Mouse (Mus musculus) neural tube, embryonic 11.5 days (tissue): ENCODE data around the gene Leap2. TPM values are rescaled to one million over a fixed set of nuclear protein-coding genes. Genes with fewer than 3 reads are reported as not detected.

Experiments
- ATAC-seq: fragments of 200-750 bp; cut with Nextera tagmentation; 2 replicates; pipeline ENCODE4 v1.8.0; 2017; ENCODE audit warnings: moderate number of reproducible peaks, mild to moderate bottlenecking, moderate TSS enrichment, moderate library complexity; ENCODE audit not compliant: insufficient read depth, low FRiP score, low TSS enrichment
- DNase-seq: peaks from one replicate; pipeline ENCODE4 v3.0.0-alpha.2; 2015; ENCODE audit warnings: low spot score
- H3K27ac ChIP-seq: fragments of 300-500 bp; sonication (generic); 2 replicates; pipeline ENCODE4 v1.5.1; 2014; ENCODE audit warnings: low read depth, mild to moderate bottlenecking, low read length
- H3K27me3 ChIP-seq: fragments of 300-500 bp; sonication (generic); 2 replicates; pipeline ENCODE4 v1.6.1; 2014; ENCODE audit warnings: mild to moderate bottlenecking, low read length, mixed read lengths; ENCODE audit not compliant: control insufficient read depth, insufficient read depth
- H3K36me3 ChIP-seq: fragments of 300-500 bp; sonication (generic); 2 replicates; pipeline ENCODE4 v1.6.1; 2014; ENCODE audit warnings: mild to moderate bottlenecking, low read length, moderate library complexity, mixed read lengths; ENCODE audit not compliant: control insufficient read depth, insufficient read depth
- H3K4me1 ChIP-seq: fragments of 300-500 bp; sonication (generic); 2 replicates; pipeline ENCODE4 v1.6.1; 2014; ENCODE audit warnings: low read length, mixed read lengths; ENCODE audit not compliant: control insufficient read depth, insufficient read depth
- H3K4me2 ChIP-seq: fragments of 300-500 bp; sonication (generic); 2 replicates; pipeline ENCODE4 v1.6.1; 2014; ENCODE audit warnings: low read depth, mild to moderate bottlenecking, moderate library complexity
- H3K4me3 ChIP-seq: fragments of 300-500 bp; sonication (generic); 2 replicates; pipeline ENCODE4 v1.5.1; 2014; ENCODE audit warnings: low read depth, low read length
- H3K9ac ChIP-seq: fragments of 300-500 bp; sonication (generic); 2 replicates; pipeline ENCODE4 v1.6.1; 2014; ENCODE audit warnings: mild to moderate bottlenecking, low read length
- H3K9me3 ChIP-seq: fragments of 300-500 bp; sonication (generic); 2 replicates; pipeline ENCODE4 v1.6.1; 2016; ENCODE audit warnings: low read length; ENCODE audit not compliant: control insufficient read depth
- WGBS: fragments of 180-500 bp; shearing (Covaris S2); extraction: QIAGEN DNeasy Blood & Tissue Kit; methylation state at CpG from one replicate; pipeline ENCODE4 v1.1.7; 2014; 5-methylcytosine and 5-hydroxymethylcytosine counted together
- polyA plus RNA-seq: library from polyadenylated mRNA; unstranded; fragments of >200 nt; fragmentation: Nextera tagmentation; extraction: Ambion mirVana; gene quantifications from 2 replicates; pipeline ENCODE4 v1.2.1, GENCODE M21; 2014

The Leap2 gene
- polyA plus RNA-seq, 1 experiment from 2014 or later = not detected

- no peak for DNase-seq
- WGBS = 86% methylated on average over 3 of the region's 3 CpGs
Observed at GRCm38 (mm10) chr11:53460192-53460591, 37.2 kb upstream of the Leap2 start.

GRCm38 (mm10) chr11:53458996-53459395, 36.0 kb upstream of the Leap2 start:
- Histone ChIP-seq H3K27ac (no peak overlapping the region), H3K9me3 (no peaks in the 10 kb centered on the region), H3K4me1 (no peaks in the 10 kb centered on the region), H3K4me3 (no peak overlapping the region), H3K9ac (no peak overlapping the region), H3K27me3 (peaks cover 45% of the 10 kb centered on the region), H3K36me3 (no peaks in the 10 kb centered on the region), H3K4me2 (no peak overlapping the region)
- WGBS = 71% methylated on average over 3 of the region's 3 CpGs
- ATAC-seq (no peak), DNase-seq (no peak)

More at GRCm38 (mm10) chr11:53460192-53460591, 37.2 kb upstream of the Leap2 start:
- no peak overlapping the region for H3K4me3 ChIP-seq
- no peaks in the 10 kb centered on the region for H3K36me3 ChIP-seq
- H3K9ac ChIP-seq = no peak overlapping the region
- no peak for ATAC-seq
- H3K4me2 ChIP-seq = no peak overlapping the region
- no peaks in the 10 kb centered on the region for H3K4me1 ChIP-seq
- peaks cover 55% of the 10 kb centered on the region for H3K27me3 ChIP-seq
- no peak overlapping the region for H3K27ac ChIP-seq
- no peaks in the 10 kb centered on the region; the same call in 1 of the 2 replicates for H3K9me3 ChIP-seq

DNA sequence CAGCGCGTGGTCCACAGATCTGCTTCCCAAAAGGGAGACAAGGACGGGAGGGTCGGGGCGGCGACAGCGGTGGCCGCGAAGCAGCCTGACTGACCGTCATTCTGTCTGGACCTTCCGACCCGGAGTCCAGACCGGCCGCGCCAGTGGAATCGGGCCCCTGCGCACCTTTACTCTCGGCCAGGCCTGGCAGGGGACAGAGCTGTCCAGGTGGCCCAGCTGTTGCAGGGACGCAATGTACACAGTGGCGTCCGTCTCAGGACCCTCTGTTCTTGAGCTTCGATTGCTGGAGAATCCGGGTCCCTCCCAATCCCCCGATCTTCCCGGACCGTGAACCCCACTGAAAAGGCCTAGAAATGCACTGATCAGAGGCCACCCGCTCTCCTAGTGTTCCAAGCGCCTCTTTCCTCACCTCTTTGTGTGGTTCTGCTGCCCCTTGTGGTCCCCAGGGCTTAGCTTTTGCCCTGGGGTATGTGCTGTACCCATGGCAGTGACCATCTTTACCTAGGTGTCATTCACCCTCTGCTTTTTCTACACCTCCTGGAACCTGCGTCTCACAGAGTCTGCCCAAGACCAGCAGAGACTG, 34.5 kb upstream of the Leap2 start:
- Histone ChIP-seq H3K9me3 (no peaks in the 10 kb centered on the region), H3K27ac (no peak overlapping the region), H3K4me2 (peak overlapping the region; percentile 61), H3K27me3 (peaks cover 30% of the 10 kb centered on the region), H3K4me3 (peak overlapping the region; percentile 41), H3K4me1 (no peaks in the 10 kb centered on the region), H3K9ac (peak overlapping the region; percentile 39; the same call in 1 of the 2 replicates), H3K36me3 (no peaks in the 10 kb centered on the region)
- DNase-seq = no peak
- ATAC-seq = no peak
- 6% methylated on average over 29 of the region's 29 CpGs for WGBS

DNA sequence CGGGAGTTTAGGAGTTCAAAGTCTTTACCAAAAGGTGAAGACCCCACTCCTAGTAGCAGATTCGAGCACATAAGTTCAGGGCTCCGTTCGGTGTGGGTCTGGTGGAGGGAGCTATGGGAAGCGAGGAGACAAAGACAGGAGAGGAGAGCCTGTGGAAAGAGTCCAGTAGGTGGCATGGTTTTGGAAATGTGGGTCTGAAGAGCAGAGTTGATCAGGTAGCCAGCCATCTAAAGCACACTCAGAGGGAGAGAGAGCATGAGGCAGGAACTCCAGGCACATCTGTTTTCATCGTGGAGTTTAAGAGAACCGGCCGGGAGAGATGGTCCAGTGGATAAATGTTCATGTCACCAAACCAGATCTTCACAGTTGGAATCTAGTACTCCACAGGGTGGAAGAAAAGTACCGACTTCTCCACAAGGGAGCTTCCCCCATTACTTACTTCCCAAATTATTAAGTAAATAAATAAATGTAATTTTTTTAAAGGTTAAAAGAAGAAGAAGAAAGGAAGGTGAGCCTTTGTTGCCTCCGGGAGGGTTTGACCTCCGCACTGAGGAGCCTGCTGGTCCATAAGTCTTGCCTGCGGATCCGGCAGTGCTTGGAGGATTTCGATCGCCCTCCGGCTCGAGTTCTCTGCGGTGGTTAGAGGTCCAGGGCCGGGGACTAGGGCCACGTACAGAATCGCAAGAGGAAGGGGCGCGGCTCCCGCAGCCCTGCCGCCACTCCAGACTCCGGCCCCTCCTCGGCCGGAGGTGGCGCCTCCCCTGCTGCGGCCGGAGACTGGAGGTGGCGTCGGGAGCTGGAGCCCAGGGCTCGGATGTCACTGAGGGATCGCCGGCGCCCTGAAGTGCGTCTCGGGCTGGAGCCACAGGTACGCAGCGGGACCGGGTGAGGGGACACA, 33.8 kb upstream of the Leap2 start, which contains the start of the genes Gm10447 and Shroom1:
Gm10447 (minus strand) TSS at position 637 of the 898 bp plus-strand sequence.
Shroom1 (plus strand) TSS at position 732 of the 898 bp plus-strand sequence.
- no peak within 1 kb of the TSS for H3K27ac ChIP-seq
- 5% methylated on average over 42 of the region's 42 CpGs for WGBS
- no peak; the same call in 1 of the 2 replicates for ATAC-seq

DNA sequence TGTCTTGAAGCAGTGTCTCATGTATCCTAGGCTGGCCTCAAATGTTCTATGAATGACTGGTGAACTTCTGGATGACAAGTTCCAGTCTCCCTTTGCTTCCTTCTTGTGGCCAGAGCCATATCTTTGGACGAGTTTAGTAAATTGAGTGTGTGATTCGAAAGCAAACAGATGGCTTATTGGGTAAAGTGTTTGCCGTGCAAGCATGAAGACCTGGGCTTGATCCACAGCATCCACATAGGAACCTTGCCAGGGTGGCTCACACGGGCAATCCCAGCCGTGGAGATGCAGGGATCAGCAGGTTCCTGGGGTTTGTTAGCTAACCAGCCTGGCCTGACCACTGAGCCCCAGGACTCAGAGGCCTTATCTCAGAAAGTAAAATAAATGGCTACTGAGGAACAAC, 30.1 kb upstream of the Leap2 start:
- H3K4me2 ChIP-seq = no peak overlapping the region
- H3K9me3 ChIP-seq = no peaks in the 10 kb centered on the region
- peaks cover 14% of the 10 kb centered on the region for H3K27me3 ChIP-seq
- H3K36me3 ChIP-seq = no peaks in the 10 kb centered on the region
- DNase-seq (no peak), ATAC-seq (no peak)
- no peaks in the 10 kb centered on the region for H3K4me1 ChIP-seq
- no peak overlapping the region for H3K27ac ChIP-seq
- WGBS = 77% methylated on average over 5 of the region's 5 CpGs
- H3K9ac ChIP-seq = no peak overlapping the region
- no peak overlapping the region for H3K4me3 ChIP-seq

More for the DNA sequence above, 33.8 kb upstream of the Leap2 start, which contains the start of the genes Gm10447 and Shroom1:
- Histone ChIP-seq H3K9ac (peak within 1 kb of the TSS; percentile 39; the same call in 1 of the 2 replicates), H3K27me3 (peaks cover 22% of the 10 kb centered on the region), H3K4me1 (no peaks in the 10 kb centered on the region), H3K4me3 (peak within 1 kb of the TSS; percentile 41), H3K9me3 (no peaks in the 10 kb centered on the region), H3K36me3 (no peaks in the 10 kb centered on the region), H3K4me2 (peak within 1 kb of the TSS; percentile 61)
- peak; percentile 63 for DNase-seq

GRCm38 (mm10) chr11:53452396-53452795, 29.4 kb upstream of the Leap2 start:
- H3K9me3 ChIP-seq = no peaks in the 10 kb centered on the region
- no peak overlapping the region for H3K4me3 ChIP-seq
- no peak overlapping the region for H3K9ac ChIP-seq
- peaks cover 7% of the 10 kb centered on the region for H3K27me3 ChIP-seq
- no peaks in the 10 kb centered on the region for H3K4me1 ChIP-seq
- H3K36me3 ChIP-seq = no peaks in the 10 kb centered on the region
- no peak overlapping the region for H3K27ac ChIP-seq
- ATAC-seq = no peak
- 91% methylated on average over 9 of the region's 9 CpGs for WGBS
- DNase-seq = no peak
- H3K4me2 ChIP-seq = no peak overlapping the region

GRCm38 (mm10) chr11:53451361-53451760, 28.4 kb upstream of the Leap2 start:
- no peaks in the 10 kb centered on the region for H3K4me1 ChIP-seq
- DNase-seq (no peak), ATAC-seq (no peak)
- H3K4me3 ChIP-seq = no peak overlapping the region
- H3K4me2 ChIP-seq = no peak overlapping the region
- H3K27ac ChIP-seq = no peak overlapping the region
- H3K9ac ChIP-seq = no peak overlapping the region
- H3K27me3 ChIP-seq = peaks cover 1% of the 10 kb centered on the region; the same call in 1 of the 2 replicates
- no peaks in the 10 kb centered on the region for H3K9me3 ChIP-seq
- no peaks in the 10 kb centered on the region for H3K36me3 ChIP-seq
- 68% methylated on average over 2 of the region's 2 CpGs for WGBS

GRCm38 (mm10) chr11:53450070-53450705, 27.2 kb upstream of the Leap2 start:
- 58% methylated on average over 15 of the region's 15 CpGs for WGBS
- H3K27ac ChIP-seq = no peak overlapping the region
- no peaks in the 10 kb centered on the region for H3K27me3 ChIP-seq
- no peak overlapping the region for H3K4me2 ChIP-seq
- H3K9ac ChIP-seq = no peak overlapping the region
- no peak overlapping the region for H3K4me3 ChIP-seq
- no peaks in the 10 kb centered on the region for H3K36me3 ChIP-seq
- ATAC-seq (no peak), DNase-seq (no peak)
- H3K4me1 ChIP-seq = no peaks in the 10 kb centered on the region
- no peaks in the 10 kb centered on the region for H3K9me3 ChIP-seq
